Mouse (Mus musculus): ENCODE data around the gene Hist2h2ab. TPM values are rescaled to one million over a fixed set of nuclear protein-coding genes. Genes with fewer than 3 reads are reported as not detected.

The Hist2h2ab gene
- polyA plus RNA-seq, 1 experiment: not detected

DNA sequence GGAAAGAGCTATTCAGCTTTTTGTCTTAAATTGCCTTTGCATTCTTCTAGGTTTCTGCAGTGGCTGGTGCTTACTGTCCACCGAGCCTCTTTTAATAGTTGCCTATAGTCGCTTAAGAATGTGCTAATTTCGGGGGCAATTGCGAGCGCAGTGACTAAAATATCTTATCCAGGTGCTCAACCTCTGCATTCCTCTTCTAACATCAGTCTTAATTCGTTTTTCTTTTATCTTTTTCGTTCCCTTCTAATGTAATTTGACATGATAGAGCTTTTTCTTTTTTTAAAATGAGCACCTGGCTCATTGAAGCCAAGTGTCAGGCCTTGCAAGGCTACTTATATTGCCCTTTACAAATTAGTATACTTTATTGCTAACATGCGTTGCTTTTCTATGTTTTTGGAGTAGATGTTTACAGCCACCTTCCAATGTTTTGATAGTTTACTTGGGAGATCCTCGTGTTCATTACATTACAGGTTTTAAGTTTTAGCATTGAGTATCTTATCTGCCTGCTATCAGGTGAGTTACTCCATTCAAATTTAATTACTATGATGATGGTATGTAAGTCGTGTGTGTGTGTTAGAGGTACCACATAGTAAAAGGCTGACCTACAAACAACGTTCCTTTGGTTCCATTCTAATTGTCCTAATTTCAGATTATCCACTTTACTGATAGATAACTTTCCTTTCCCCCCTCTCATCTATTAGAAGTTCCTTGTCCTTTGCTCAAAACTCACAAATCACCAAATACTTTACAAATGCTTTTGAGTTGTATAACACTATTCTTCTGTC lies 27.9 kb downstream of the Hist2h2ab start:
- H3K4me3 ChIP-seq (replicated peaks): peak overlapping the region; percentile 88
- TF ChIP-seq GATA1 (IDR thresholded peaks at IDR 0.05; ENCODE audit: borderline replicate concordance, low read length) (no peak), FLI1 (IDR thresholded peaks at IDR 0.05; ENCODE audit: low read length) (no peak)

DNA sequence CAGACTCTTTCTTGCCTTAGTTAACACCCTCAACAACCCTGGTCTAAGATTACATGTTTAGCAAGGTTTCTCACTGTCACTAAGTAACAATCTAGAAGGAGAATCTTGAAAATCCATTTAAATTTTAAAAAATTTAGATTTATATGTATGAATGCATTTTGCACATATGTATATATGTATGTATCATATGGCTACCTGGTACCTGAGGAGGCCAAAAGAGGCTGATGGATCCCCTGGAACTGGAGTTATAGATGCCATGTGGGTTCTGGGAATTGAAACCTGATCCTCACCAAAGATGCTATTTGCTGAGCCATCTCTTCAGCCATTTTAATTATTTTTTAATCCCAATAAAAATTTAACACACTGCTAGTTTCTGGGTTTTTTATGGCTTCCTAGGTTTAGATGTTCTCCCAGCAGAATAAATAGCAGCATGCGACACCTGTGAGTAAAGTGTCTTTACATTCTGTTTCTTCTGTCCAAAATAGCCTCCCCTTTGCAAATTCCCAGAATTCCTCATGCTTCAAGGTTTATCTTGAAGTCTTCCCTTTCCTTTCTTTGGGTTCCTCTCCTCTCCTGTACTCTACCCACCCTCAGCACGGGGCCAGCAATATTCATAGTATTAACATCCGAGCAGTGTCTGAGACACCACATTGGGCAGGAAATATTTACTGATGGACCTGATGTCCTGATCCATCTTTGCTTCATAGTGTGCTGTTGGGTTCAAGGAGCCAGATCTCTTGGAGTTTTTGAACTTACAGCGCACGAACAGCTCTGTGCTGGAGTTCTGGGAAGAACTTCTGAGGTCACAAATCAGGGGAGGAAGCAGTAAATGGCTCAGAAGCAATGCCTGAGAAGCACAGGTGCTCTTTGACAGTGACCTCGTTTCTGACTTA lies 28.7 kb downstream of the Hist2h2ab start:
- H3K4me1 ChIP-seq: peaks cover 36% of the 10 kb centered on the region
- H3K36me3 ChIP-seq (replicated peaks; ENCODE audit: low read length): no peaks in the 10 kb centered on the region
- TF ChIP-seq FLI1 (IDR thresholded peaks at IDR 0.05; ENCODE audit: low read length) (no peak), GATA1 (IDR thresholded peaks at IDR 0.05; ENCODE audit: borderline replicate concordance, low read length) (no peak)
- H3K4me3 ChIP-seq (replicated peaks): peak overlapping the region; percentile 88
- H3K27me3 ChIP-seq (replicated peaks): no peaks in the 10 kb centered on the region
- H3K9me3 ChIP-seq: no peaks in the 10 kb centered on the region

More for the DNA sequence above, 27.9 kb downstream of the Hist2h2ab start:
- no peaks in the 10 kb centered on the region for H3K27me3 ChIP-seq (replicated peaks)
- peaks cover under 1% of the 10 kb centered on the region for H3K36me3 ChIP-seq (replicated peaks; ENCODE audit: low read length)
- peaks cover 43% of the 10 kb centered on the region for H3K4me1 ChIP-seq
- no peaks in the 10 kb centered on the region for H3K9me3 ChIP-seq

DNA sequence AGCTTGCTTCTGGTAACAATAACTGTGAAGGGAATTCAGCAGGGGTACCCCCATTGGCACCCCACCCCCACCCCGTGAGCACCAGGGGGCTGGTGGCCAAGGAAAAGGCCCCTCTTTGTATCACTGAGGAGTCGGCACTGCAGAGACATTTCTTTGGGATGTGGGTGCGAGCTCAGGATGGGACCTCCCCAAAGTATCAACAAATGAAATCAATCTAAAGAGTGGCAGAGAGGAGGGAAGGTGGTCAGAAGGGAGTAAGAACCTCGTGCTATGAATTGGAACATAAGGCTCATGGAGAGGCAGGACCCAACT lies 29.3 kb downstream of the Hist2h2ab start:
- peak overlapping the region; percentile 88 for H3K4me3 ChIP-seq (replicated peaks)
- no peaks in the 10 kb centered on the region for H3K27me3 ChIP-seq (replicated peaks)
- TF ChIP-seq GATA1 (IDR thresholded peaks at IDR 0.05; ENCODE audit: borderline replicate concordance, low read length): no peak
- peaks cover 30% of the 10 kb centered on the region for H3K4me1 ChIP-seq
- H3K9me3 ChIP-seq: no peaks in the 10 kb centered on the region
- H3K36me3 ChIP-seq (replicated peaks; ENCODE audit: low read length): no peaks in the 10 kb centered on the region

DNA sequence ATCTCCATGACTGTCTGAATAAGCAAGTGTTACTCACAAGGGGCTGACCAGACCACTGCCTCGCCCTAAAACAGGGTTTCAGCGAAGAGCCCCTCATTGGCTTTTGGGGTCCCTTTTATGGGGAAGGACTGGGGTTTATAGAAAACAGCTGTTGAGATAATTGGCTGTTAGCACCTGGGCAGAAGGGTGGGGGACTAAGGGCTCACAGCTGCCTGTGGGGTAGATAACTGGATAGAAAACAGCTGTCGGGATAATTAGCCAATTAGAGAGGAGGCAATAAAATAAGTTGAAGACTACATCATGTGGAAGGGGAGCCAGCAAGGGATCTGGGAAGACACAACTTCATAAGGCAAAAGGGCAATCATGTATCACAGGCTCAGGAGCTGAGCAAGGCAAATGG lies 31.2 kb downstream of the Hist2h2ab start:
- no peak for TF ChIP-seq GATA1 (IDR thresholded peaks at IDR 0.05; ENCODE audit: borderline replicate concordance, low read length)
- TF ChIP-seq FLI1 (IDR thresholded peaks at IDR 0.05; ENCODE audit: low read length): no peak
- H3K4me1 ChIP-seq: peaks cover 33% of the 10 kb centered on the region
- no peaks in the 10 kb centered on the region for H3K36me3 ChIP-seq (replicated peaks; ENCODE audit: low read length)
- no peaks in the 10 kb centered on the region for H3K27me3 ChIP-seq (replicated peaks)
- no peak overlapping the region for H3K4me3 ChIP-seq (replicated peaks)
- no peaks in the 10 kb centered on the region for H3K9me3 ChIP-seq

DNA sequence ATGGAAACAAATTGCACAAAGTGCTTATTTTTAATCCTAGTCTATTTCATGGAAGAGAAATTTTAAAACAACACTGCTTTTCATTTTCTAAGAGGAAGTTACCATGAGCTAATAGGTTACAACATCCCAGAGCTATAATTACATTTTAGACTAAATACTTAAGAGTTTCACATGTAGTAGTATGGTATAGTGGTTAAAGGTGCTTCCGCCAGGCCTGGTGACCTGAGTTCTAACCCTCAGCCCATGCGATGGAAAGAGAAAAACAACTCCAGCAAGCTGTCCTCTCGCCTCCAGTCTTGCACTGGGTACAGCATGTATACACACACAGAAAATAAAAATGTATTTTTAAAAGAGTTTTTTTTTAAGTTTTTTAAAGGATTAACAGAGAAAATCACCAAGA lies 32.1 kb downstream of the Hist2h2ab start:
- Histone ChIP-seq H3K9me3 (no peaks in the 10 kb centered on the region), H3K27me3 (replicated peaks) (no peaks in the 10 kb centered on the region), H3K4me1 (peaks cover 39% of the 10 kb centered on the region), H3K36me3 (replicated peaks; ENCODE audit: low read length) (no peaks in the 10 kb centered on the region), H3K4me3 (replicated peaks) (no peak overlapping the region)
- TF ChIP-seq GATA1 (IDR thresholded peaks at IDR 0.05; ENCODE audit: borderline replicate concordance, low read length): no peak
- TF ChIP-seq FLI1 (IDR thresholded peaks at IDR 0.05; ENCODE audit: low read length): no peak

DNA sequence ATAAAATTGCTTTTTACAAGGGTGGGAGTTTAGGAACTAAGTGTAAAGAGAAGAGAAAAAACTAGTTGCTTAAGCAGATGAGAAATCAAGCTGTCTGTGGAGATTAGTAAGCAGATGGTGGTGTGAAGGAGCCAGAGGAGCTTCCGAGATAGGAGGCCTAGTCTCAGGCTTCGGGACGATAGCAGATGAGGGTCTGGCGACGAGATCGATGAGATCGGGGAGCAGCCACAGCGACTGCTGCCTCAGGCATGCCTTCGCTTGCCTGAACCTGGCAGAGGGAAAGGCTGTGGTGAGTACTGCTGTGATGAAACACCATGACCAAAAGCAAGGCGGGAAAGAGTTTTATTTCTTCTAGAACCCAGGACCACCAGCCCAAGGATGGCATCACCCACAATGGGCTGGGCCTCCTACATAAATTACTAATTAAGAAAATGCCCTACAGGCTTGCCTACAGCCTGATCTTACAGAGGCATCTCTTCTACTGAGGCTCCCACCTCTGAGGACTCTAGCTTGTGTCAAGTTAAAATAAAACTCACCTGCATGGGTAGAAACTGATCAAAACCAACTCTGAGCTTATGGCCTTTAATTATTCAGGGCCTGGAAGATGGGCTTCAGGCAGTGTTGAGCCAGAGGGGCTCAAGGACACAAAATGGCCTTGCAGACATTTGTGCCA lies 35.2 kb downstream of the Hist2h2ab start:
- no peaks in the 10 kb centered on the region for H3K27me3 ChIP-seq (replicated peaks)
- no peaks in the 10 kb centered on the region for H3K36me3 ChIP-seq (replicated peaks; ENCODE audit: low read length)
- TF ChIP-seq GATA1 (IDR thresholded peaks at IDR 0.05; ENCODE audit: borderline replicate concordance, low read length): no peak
- TF ChIP-seq FLI1 (IDR thresholded peaks at IDR 0.05; ENCODE audit: low read length): no peak
- H3K4me1 ChIP-seq: peaks cover 31% of the 10 kb centered on the region
- H3K4me3 ChIP-seq (replicated peaks): no peak overlapping the region
- H3K9me3 ChIP-seq: no peaks in the 10 kb centered on the region

DNA sequence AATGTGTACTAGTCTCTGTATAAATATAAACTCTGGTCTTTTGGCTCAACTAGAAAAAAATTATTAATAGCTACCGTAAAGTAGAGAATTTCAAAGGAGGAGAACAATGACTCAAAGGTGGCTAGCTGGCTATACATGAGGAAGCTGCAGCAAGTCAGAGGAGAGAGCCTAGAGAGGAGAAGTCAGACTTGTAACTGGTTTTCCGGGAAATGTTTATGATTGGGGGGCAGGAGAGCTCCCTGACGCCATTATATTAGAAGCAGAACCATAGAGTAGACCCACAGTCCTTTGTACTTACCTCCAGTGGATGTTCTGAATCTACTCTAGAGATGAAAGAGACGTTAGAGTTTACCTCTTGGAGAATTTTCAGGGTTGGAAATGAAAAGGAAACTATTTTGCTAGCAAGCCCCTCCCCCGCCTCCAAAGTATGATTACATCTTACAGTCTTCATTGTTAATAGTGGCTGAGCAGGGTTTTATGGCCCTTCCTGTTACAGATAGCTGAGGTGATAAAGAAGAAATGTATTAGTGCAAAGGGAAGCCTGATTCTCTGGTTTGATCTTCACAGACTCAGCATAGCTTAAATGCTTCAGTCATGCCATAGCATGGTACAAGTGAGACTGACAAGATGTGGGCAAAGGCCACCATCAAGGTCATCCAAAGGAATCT lies 36.4 kb downstream of the Hist2h2ab start:
- TF ChIP-seq FLI1 (IDR thresholded peaks at IDR 0.05; ENCODE audit: low read length) (no peak), GATA1 (IDR thresholded peaks at IDR 0.05; ENCODE audit: borderline replicate concordance, low read length) (no peak)
- H3K27me3 ChIP-seq (replicated peaks): no peaks in the 10 kb centered on the region
- peaks cover 4% of the 10 kb centered on the region; the same call in 1 of the 2 replicates for H3K9me3 ChIP-seq
- H3K4me1 ChIP-seq: peaks cover 29% of the 10 kb centered on the region
- no peak overlapping the region for H3K4me3 ChIP-seq (replicated peaks)
- no peaks in the 10 kb centered on the region for H3K36me3 ChIP-seq (replicated peaks; ENCODE audit: low read length)

DNA sequence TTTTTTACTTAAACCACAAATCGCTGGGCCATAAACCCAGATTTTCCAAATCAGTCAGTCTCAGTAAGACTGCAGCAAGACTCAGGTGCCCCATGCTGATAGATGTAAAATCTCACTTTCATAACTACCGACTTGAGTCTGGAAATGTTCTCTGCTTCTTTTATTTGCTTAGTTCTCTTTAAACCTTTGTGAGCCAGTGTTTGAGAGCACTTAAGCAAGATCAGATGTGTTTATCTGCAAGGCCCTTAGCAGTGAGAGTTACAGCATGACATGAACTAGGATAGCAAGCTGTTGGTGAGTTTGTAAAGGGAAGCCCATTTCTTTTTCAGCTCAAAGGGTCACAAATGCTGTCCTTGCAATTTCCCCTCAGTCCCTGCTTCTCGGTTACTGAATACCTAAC lies 37.5 kb downstream of the Hist2h2ab start:
- no peaks in the 10 kb centered on the region for H3K36me3 ChIP-seq (replicated peaks; ENCODE audit: low read length)
- H3K4me3 ChIP-seq (replicated peaks): no peak overlapping the region
- H3K9me3 ChIP-seq: peaks cover 4% of the 10 kb centered on the region; the same call in 1 of the 2 replicates
- no peaks in the 10 kb centered on the region for H3K27me3 ChIP-seq (replicated peaks)
- peaks cover 34% of the 10 kb centered on the region for H3K4me1 ChIP-seq
- TF ChIP-seq FLI1 (IDR thresholded peaks at IDR 0.05; ENCODE audit: low read length) (no peak), GATA1 (IDR thresholded peaks at IDR 0.05; ENCODE audit: borderline replicate concordance, low read length) (no peak)

DNA sequence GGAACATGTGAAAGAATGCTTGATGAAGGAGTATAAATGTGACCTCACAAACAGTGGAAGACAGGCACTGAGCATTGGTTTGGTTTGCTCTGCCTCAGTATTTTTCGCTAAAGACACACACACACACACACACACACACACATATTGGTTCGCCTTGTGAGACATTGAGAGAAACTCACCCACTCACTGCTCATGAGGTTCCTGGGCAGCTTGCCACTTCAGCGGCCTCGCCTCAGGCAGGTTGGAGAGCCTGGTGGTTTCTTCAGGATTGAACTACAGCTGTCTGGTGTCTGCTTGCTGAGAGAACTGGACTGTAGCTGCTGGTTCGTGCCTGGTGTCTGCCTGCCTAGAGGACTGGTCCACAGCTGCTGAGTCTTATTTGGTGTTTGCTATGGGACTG lies 40.6 kb downstream of the Hist2h2ab start:
- TF ChIP-seq GATA1 (IDR thresholded peaks at IDR 0.05; ENCODE audit: borderline replicate concordance, low read length): no peak
- TF ChIP-seq FLI1 (IDR thresholded peaks at IDR 0.05; ENCODE audit: low read length): no peak
- Histone ChIP-seq H3K4me1 (peaks cover 50% of the 10 kb centered on the region), H3K4me3 (replicated peaks) (no peak overlapping the region), H3K36me3 (replicated peaks; ENCODE audit: low read length) (no peaks in the 10 kb centered on the region), H3K9me3 (peaks cover 4% of the 10 kb centered on the region; the same call in 1 of the 2 replicates), H3K27me3 (replicated peaks) (no peaks in the 10 kb centered on the region)

All from megakaryocyte, embryonic 14.5 days (primary cell).